Mouse (Mus musculus) adrenal gland, postnatal 4 days (tissue): ENCODE measurements around the gene Acta1. TPM values are rescaled to one million over a fixed set of nuclear protein-coding genes. Genes with fewer than 3 reads are reported as not detected.

Source experiments
- DNase-seq, 2 experiments: peaks; one replicate each; pipeline ENCODE4 v3.0.0; 2021 to 2022; ENCODE audit warnings: low spot score in 2 of 2, mixed read lengths in 2 of 2
- total RNA-seq, 2 experiments: library from RNA; stranded (reverse); gene quantifications; 2 replicates each; pipeline ENCODE4 v1.2.3; 2021

Acta1 gene
- total RNA-seq, 2 experiments from 2014 or later = 358 to 1,099 TPM

- DNase-seq = no peak
These were observed 9.6 kb downstream of the Acta1 start for GRCm38 (mm10) chr8:123884721-123885565.

GRCm38 (mm10) chr8:123883094-123883493, 11.5 kb downstream of the Acta1 start:
- DNase-seq = no peak

DNA sequence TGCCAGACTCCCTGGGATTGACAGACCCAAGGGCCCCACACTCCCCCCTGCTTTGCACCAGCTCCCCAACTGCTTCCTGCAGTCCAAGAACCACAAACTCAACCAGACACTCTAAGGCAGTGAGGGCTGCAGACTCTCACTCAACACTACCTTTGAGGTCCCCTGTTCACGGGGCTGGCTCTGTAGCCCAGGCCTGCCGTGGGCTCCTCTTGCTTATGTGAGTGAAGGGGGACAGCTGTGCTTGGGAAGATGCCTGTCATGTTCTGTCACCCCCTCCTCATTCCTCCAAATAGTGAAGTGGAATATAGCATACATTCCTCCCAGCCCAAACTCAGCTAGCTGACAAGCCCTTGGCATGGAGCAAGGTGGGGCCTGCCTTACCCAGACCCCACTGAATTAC, 12.1 kb downstream of the Acta1 start:
- DNase-seq = no peak

DNA sequence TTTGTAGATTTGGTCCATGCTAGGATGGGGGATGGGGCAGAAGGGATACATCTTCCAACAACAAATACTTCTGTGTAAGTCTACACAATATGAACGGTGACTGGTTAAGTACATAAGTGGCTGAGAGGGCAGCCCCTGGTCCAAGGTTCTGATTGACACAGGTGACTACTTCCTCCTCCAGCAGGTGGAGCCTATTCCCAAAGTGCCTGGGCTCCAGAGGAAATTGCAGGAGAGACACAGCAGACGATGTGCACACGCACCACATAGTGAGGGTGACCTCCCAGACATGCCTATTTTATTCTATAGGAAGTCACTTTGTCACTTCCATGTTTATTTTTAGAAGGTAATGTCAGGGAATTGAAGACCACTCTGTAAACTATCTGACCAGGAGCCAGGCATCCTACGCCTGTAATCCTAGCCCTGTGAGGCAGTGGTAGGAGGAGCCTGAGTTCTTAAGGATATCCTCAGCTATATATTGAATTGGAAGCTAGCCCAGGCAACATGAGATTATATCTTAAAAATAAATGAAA, 13.7 kb downstream of the Acta1 start:
- no peak for DNase-seq

DNA sequence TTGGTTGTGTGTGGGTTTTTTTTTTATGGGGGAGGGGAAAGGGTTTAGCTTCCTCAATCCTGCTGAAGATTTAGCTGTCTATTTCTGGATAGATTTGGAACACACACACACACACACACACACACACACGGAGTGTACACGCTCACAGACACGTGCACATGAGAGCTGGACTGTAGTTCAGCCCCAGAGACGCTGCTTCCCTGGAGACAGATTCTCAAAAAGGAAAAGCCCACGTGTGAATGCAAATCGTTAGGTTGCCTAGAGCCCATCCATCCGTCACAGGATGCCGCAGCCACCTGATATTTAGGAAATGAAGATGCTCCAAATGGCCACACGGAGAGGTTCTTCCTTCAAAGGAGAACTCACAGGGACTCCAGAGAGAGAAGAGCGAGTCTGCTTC, 14.3 kb downstream of the Acta1 start:
- no peak for DNase-seq

GRCm38 (mm10) chr8:123877865-123878264, 16.7 kb downstream of the Acta1 start:
- DNase-seq = no peak

GRCm38 (mm10) chr8:123874324-123874723, 20.2 kb downstream of the Acta1 start:
- DNase-seq = no peak

- DNase-seq = no peak
These were observed 21.2 kb downstream of the Acta1 start for GRCm38 (mm10) chr8:123873364-123873763.

GRCm38 (mm10) chr8:123872048-123872447, 22.5 kb downstream of the Acta1 start:
- no peak for DNase-seq

- no peak for DNase-seq
These were observed 27.6 kb downstream of the Acta1 start for GRCm38 (mm10) chr8:123866971-123867370.

GRCm38 (mm10) chr8:123865786-123866185, 28.8 kb downstream of the Acta1 start:
- DNase-seq = no peak

DNA sequence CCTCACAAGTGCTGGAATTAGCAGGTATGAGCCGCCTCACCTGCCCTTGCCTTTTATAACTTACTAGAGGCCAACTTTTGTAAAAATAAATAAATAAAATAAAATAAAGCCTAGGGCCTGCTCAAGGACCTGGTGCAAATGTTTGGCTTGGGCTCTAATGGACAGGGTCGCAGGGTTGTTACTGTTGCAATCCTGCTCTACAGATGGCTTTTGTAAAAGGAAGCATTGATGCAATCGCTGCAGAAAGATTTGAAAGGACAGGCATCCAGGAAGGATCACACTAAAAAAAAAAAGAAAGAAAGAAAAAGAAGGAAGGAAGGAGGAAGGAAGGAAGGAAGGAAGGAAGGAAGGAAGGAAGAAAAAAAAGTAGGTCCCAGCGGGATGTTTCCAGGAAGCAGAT, 34.2 kb downstream of the Acta1 start:
- no peak for DNase-seq

DNA sequence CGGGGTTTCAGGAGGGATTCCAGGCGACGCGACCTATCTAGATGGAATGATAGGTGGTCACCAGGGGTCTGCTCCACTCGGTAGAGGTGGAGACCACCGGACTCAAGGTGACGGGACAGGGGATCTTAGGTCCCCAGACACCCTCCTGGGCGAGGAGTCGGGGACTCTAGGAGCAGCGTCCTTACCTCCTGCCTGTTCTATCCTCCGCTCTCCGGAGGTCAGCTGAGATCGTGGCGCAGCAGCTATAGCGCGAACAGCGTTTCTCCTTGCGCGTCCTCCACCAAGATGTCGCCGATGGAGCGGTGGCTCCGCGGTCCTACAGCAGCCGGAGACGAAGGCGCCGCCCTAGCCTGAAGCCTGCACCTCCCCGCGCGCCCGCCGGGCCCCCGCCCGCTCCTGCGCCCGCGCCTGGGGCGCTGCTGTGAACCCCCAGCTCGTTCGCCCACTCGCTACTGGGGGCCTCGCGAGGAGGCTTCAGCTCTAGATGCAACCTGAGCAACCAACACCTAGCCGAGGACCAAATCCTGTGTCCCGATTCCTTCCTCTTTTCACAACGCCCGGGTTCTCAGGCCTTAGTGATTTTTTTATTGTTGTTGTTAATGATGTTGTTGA, 34.8 kb downstream of the Acta1 start, which contains the start of gene Ccsap:
Gene Ccsap (minus strand): TSS at position 562 of the 612 bp plus-strand sequence.
- DNase-seq = peak in 1 of 2 experiments; percentile 32

DNA sequence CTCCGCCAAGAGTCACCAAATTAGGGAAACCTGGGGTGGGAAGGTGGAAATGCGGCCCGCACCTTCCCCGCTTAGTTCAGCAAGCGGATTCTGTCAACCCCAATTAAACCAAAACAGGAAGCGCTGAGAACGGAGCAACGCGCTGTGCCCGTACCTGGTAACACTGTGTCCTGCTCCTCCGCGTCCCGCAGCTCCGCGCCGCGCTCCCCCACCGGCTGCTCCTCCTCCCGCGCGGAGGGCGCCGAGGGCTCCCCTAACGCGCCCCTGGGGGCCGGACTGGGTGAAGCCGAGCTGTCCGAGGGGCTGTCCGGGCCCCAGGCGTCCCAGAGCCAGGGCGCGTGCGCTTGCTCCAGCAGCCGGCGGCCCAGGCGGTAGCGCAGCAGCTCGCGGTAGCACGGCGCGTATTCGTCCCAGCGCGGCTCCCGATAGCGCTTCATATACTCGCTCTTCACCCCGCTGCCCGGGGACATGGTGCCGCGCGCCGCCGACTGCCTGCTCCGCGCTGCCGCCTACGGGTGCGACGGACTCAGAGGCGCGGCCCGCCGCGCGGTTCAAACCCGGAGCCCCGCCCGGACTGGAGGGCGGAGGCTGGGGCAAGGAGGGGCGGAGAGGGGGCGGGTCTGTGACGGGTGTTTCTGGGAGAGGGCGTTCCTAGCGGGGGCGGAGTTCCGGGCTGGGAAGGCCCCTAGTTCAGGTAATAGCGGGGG, 35.5 kb downstream of the Acta1 start:
- DNase-seq = peak; percentile 77 to 87

DNA sequence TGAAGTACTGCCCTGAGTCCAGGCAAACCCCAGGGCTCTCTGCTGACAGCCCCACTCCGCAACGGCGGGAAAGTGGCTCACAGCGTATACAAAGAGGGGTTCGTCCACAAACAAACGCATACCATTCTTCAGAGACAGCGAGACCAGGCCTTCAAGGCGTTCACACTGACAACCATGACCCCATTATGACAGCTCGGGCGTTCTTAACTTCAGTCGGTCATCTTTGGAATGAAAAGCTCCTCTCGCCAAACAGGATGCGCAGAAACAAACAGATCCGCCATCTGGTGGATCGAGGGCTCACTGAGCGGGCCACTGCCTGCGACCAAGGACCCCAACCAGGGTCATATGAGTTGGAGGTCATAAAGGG, 36.0 kb downstream of the Acta1 start:
- no peak for DNase-seq

DNA sequence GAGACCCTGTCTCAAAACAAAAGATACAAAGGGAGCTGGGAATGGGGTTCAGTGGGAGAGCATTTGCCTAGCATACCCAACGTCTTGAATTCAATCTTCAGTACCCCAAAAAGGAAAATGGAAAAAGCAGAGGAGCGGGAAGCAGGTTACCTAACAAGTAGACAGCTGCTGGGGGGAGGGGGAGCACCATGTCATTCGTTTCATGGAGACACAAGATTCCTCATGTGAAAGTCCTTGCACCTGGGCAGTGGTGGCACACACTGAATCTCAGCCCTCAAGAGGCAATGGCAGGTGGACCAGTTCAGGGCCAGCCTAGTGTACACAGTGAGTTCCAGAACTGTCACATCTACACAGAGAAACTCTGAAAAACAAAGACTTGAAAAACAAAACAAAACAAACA, 37.2 kb downstream of the Acta1 start:
- DNase-seq = no peak

- DNase-seq = no peak
These were observed 39.6 kb downstream of the Acta1 start for GRCm38 (mm10) chr8:123854733-123855475.

DNA sequence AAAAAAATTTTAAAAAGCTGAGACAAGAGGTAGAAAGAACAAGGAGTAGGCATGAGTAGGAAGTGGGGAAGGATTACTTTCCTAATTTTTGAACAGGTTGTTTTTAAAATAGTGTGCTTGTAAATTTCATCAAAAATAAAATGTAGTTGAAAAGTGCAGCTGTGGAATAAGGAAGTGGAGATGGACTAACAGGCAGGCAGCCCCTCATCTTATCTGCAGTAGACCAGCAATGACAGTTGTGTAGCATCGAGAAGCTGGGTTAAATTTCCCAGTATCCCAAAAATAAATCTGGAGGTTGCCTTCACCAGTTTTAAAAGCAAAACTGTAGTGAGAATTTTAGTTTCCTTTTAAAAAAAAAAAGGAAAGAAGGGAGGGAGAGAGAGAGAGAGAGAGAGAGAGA, 40.3 kb downstream of the Acta1 start:
- DNase-seq = no peak

GRCm38 (mm10) chr8:123851590-123851989, 43.0 kb downstream of the Acta1 start:
- DNase-seq = no peak

DNA sequence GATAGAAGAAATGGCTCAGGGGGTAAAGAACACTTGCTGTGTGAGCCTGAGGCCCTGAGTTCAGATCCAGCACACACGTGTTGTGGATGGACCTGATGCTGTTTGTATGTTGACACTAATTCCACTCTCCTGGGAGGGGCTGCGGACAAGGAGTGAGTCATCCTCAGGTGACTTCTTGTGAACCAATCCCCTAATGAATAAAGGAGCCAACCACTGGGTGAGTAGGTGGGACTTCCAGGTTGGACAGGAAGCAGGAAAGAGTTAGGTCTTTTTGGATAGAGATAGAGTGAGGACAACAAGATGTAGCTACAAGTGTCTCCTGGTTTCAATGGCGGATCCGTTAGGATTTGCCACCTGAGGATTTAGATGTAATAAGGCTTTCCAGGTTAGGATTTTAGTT, 45.2 kb downstream of the Acta1 start:
- no peak for DNase-seq

DNA sequence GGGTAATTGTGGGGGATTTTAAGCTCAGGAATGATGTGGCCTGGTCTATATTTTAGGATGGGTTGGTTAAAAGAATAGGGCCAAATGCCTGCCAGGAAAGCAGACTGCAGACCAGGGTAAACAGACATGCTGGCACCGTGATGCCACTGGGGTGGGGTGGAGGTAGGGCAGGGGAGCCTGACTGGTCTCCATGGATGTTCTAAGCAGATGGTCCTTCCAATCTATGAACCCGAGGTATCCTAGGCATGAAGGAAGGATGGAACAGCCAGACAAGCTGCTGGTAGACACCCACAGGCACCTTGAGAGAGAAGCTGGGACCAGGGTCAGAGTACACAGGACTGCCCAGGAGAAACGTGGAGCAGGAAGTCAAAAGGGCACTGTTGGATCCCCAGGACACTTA, 47.0 kb downstream of the Acta1 start:
- no peak for DNase-seq
